Mouse (Mus musculus) bone marrow macrophage, adult 2 months (primary cell): ENCODE data around the gene Heg1. TPM values are rescaled to one million over a fixed set of nuclear protein-coding genes. Genes with fewer than 3 reads are reported as not detected.

Experiments
- H3K27ac ChIP-seq: 2 replicates; pipeline ENCODE4 v1.5.1; 2012; ENCODE audit warnings: low read depth, low read length; ENCODE audit not compliant: insufficient read depth
- H3K4me1 ChIP-seq: 2 replicates; pipeline ENCODE4 v1.6.1; 2012; ENCODE audit warnings: low read length; ENCODE audit not compliant: control insufficient read depth, insufficient read depth
- H3K4me3 ChIP-seq: 2 replicates; pipeline ENCODE4 v1.5.1; 2012; ENCODE audit warnings: mild to moderate bottlenecking, low read length, moderate library complexity; ENCODE audit not compliant: insufficient read depth
- CTCF ChIP-seq: IDR thresholded peaks from 2 replicates; pipeline ENCODE4 v1.5.1; 2012; ENCODE audit warnings: low read depth, mild to moderate bottlenecking, low read length, moderate library complexity
- POLR2A ChIP-seq: IDR thresholded peaks from 2 replicates; pipeline ENCODE4 v1.6.1; 2012; ENCODE audit warnings: mild to moderate bottlenecking, low read depth, low read length, borderline replicate concordance
- polyA plus RNA-seq: library from polyadenylated mRNA; stranded (reverse); fragments of >200 nt; gene quantifications from 2 replicates; pipeline ENCODE4 v1.2.4, GENCODE M21; 2012; ENCODE audit not compliant: missing spikeins, insufficient read depth, insufficient read length

The Heg1 gene
- polyA plus RNA-seq: 0.35 TPM in 2 replicates

DNA sequence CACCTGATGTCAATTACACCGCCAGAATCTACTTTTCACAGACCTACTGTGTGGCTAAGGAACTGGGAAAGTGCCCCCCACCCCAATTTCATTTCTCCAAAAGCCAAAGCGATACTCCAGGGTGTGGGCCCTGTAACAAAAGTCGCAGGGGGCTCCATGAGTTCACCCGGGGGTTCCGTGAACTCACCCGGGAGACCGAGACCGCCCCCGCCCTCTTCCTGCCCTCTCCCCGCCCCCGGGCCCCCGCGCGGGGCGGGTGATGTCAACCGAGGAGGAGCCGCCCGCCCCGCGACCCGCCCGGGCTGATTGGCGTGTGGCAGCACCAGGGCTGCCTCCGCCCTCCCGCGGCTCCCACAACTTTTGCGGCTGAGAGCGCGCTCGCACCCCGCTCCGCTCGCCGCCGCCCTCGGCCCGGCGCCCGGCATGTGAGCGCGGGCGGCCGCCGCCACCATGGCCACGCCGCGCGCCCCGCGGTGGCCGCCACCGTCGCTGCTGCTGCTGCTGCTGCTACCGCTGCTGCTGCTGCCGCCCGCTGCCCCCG is at the start of gene Heg1:
Gene Heg1 (plus strand): TSS at position 209 of the 541 bp plus-strand sequence.
- peaks cover 3% of the 10 kb centered on the region; the same call in 1 of the 2 replicates for H3K4me1 ChIP-seq
- H3K4me3 ChIP-seq: peak within 1 kb of the TSS; percentile 57
- no peak within 1 kb of the TSS for H3K27ac ChIP-seq
- TF ChIP-seq POLR2A (no peak), CTCF (no peak)

DNA sequence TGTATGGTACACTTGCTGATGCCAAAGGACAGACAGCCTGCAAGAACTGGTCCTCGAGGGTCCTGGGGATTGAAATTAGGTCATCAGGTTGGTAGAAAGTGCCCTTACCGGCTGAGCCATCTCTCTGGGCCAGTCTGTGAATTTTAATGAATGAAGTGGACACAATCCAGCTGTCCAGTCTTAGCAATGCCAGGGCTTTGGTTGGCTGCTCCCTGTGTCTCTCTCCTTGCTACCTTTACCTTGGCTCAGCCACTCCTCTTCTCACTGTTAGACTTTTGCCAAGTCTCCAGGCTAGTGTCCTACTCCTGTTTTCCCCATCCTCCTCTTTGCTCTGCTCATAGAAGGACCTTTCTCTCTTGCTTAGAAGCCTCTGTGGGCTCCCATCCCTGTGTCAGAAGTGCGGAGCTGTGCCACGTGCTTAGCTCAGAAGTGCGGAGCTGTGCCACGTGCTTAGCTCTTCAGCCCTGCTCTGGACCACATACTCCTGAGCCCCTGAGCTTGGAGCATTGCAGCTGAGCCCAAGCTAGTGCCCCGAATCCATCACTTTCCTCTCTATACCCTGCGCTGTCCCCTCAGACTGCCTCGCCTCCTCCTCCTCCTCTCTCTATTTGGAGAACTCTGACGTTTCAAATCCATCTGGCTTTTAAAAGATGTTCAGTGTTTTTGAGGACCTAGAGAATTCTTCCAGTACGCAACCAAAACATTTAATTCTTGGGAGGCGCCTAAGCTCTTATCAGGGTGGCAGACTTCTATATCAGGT is 48.2 kb upstream of the Heg1 start:
- Histone ChIP-seq H3K4me3 (no peak overlapping the region), H3K4me1 (no peaks in the 10 kb centered on the region), H3K27ac (no peak overlapping the region)
- TF ChIP-seq POLR2A (no peak), CTCF (no peak)

DNA sequence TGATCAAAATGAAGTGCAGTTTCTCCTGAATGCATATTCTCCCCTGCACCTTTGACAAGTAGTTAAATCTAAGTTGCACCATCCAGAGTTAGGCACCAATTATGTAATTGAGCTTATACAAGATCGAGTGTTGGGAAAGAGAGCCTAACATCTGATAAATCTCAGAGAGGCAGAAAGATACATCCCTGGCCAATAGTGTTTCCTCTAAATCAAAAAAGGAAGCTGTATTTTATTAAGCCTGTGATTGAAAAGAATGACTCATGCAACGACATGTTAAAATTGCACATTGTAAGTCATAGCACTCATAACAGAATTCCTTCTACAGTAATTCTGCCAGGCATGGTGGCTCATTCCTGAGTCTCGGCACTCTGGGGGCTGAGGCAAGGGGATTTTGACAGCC is 42.4 kb upstream of the Heg1 start:
- H3K4me3 ChIP-seq: no peak overlapping the region
- H3K27ac ChIP-seq: no peak overlapping the region
- TF ChIP-seq CTCF (no peak), POLR2A (no peak)
- H3K4me1 ChIP-seq: no peaks in the 10 kb centered on the region

DNA sequence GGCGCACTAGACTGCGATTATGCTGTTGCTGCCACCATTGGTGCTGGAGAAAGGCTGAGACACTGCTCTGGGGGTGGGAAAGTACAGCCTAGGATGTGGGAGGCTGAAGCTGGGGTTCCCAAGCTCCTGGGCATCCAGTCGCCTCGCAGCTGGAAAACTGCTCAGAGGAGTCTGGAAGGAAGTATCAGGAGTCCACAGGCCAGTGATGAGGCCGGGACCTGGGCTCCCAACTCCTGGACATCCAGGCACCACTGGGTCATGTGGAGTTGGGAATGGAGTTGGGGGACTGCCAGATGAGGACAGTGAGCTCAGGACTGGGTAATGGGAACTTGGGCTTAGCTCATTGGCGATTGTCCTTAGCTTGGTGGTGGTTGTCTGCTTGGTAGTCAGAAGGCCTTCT is 31.1 kb upstream of the Heg1 start:
- H3K4me1 ChIP-seq: no peaks in the 10 kb centered on the region
- no peak overlapping the region for H3K27ac ChIP-seq
- no peak for TF ChIP-seq CTCF
- TF ChIP-seq POLR2A: no peak
- no peak overlapping the region for H3K4me3 ChIP-seq

DNA sequence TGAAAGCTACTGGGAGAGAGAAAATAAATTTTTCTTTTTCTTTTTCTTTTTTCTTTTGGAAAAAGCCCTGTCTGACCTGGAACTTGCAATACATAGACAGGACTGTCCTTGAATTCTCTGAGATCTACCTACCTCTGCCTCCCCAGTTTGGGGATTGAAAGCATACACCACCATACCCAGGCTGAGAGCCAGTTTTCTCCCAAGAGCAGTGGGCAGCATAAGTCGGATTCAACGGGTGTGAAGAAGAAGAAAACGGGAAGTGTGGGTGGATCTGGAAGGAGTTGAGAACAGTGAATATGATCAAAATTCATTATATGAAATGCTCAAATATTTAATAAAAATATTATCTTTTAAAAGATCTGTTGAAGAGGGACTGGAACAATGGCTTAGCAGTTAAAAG is 28.7 kb upstream of the Heg1 start:
- TF ChIP-seq POLR2A: no peak

DNA sequence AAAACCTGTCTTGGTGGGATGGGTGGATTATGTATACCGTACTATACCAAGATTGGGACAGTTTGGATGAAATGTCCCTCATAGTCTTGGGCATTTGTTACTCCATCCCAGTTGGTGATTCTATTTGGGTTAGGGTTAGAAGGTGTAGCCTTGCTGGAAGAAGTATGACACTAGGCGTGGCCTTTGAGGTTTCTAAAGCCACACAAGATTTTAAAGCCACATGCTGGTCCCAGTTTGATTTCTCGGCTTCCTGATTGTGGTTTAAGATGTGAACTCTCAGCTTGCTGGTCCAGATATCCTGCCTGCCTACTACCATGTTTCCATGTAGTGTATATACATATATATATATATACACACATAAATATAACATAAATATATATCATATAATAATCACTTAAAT is 27.0 kb upstream of the Heg1 start:
- no peak overlapping the region for H3K4me3 ChIP-seq
- H3K4me1 ChIP-seq: no peaks in the 10 kb centered on the region
- no peak overlapping the region for H3K27ac ChIP-seq
- no peak for TF ChIP-seq POLR2A

More for the DNA sequence above, 28.7 kb upstream of the Heg1 start:
- no peak overlapping the region for H3K4me3 ChIP-seq
- H3K27ac ChIP-seq: no peak overlapping the region
- H3K4me1 ChIP-seq: no peaks in the 10 kb centered on the region

DNA sequence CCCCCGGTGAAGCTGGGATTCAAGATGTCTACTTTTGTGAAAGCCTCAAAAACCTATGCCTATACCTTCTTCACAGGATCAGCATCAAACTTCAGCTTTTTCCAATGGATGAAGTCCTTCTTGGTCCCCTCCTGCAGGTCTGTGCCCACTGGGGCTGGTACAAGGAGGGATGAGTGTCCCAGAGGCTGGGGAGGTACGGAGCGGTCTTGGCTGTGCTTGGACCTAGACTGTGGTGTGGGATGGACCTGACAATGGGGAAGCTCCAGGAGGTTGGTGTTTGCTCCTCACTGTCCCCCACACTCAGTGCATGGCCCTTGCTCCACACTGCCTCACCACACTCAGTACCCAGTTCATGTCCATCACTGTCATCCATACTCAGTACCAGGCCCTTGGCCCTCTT is 26.0 kb upstream of the Heg1 start:
- Histone ChIP-seq H3K4me3 (no peak overlapping the region), H3K4me1 (no peaks in the 10 kb centered on the region), H3K27ac (no peak overlapping the region)
- TF ChIP-seq CTCF (no peak), POLR2A (no peak)

DNA sequence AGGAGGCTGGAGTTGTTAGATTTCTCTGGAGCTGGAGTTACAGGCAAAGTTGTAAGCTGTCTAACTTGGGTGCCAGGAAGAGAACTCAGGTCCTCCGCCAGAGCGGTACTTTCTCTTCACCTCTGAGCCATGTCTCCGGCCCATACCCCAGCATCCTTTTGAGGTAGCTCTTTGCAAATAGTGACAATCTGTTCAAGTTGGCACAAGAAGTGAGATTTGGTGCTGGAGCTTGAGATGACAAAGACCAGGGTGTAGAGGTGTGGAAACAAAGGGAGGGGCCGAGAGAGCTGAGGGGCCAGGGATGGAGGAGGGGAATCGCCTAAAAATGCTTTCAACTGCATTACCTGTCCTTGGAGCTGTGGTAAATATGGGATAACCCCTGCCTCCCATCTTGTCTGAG is 24.6 kb upstream of the Heg1 start:
- H3K4me1 ChIP-seq: no peaks in the 10 kb centered on the region
- no peak overlapping the region for H3K27ac ChIP-seq
- no peak overlapping the region for H3K4me3 ChIP-seq
- no peak for TF ChIP-seq CTCF
- no peak for TF ChIP-seq POLR2A

DNA sequence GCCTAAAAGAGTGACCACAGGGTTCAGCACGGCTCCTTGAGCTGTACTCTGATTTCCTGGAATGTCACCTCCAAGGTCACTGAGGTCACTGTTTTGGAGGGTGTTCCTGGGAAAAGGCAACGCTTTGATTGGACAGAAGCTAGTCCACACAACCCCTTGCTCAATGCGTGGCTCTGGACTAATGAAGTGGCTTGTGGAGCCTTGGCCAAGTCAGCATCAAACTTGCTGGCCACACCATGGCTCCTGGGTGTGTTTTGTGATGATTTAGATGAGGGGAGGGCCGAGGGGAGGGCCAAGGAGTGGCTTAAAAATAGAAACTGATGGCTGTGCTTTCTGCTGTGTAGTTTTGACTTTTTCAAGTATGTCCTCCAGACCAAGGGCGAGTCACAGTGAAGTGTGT is 24.0 kb upstream of the Heg1 start:
- Histone ChIP-seq H3K4me1 (no peaks in the 10 kb centered on the region), H3K4me3 (no peak overlapping the region), H3K27ac (no peak overlapping the region)
- no peak for TF ChIP-seq CTCF
- no peak for TF ChIP-seq POLR2A

DNA sequence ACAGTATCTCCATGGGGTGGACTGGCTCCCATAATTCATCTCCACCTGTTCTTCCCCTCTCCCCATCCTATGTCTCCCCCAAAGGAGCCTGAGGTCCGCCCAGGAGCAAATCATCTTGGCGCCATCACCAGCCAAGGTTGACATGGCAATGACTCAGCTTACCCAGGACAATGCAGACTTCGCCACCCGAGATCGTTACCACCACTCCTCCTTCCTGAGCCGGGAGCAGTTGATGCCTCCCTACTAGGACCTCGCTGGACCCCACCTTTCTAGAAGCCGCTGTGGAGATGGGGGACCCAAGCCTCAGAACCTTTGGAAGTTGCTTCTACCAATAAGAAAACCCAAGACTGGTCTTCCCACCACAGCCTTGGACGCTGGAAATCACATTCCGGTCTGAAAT is 21.3 kb upstream of the Heg1 start:
- TF ChIP-seq CTCF (no peak), POLR2A (no peak)
- Histone ChIP-seq H3K4me3 (no peak overlapping the region), H3K4me1 (no peaks in the 10 kb centered on the region), H3K27ac (no peak overlapping the region)

DNA sequence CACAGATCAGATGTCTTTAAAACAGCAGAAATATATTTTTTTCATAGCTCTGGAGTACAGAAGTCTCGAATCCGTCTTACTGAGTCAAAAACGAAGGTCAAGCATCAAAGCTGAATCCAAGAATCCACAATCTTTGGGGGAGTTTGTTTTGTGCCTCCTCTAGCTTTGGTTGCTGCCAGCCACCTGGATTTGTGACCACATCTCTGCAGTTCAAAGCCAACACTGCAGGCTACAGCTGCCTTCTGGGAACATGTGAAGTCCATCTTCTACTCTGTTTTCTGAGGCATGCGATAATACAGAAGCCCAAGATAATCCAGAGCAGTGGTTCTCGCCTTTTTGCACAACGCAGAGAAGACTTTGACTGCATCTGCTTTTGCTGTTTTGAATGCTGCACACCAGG is 17.9 kb upstream of the Heg1 start:
- Histone ChIP-seq H3K27ac (no peak overlapping the region), H3K4me3 (no peak overlapping the region), H3K4me1 (no peaks in the 10 kb centered on the region)
- TF ChIP-seq POLR2A: no peak
- no peak for TF ChIP-seq CTCF
